Mouse (Mus musculus): Measurements from ENCODE around the gene Cabp4. TPM values are rescaled to one million over a fixed set of nuclear protein-coding genes. Genes with fewer than 3 reads are reported as not detected.

Gene Cabp4
- polyA plus RNA-seq, 1 experiment from 2014 or later, result 0.09 TPM

GRCm38 (mm10) chr19:4099056-4099455 lies 44.8 kb downstream of the Cabp4 start:
- H3K9me3 ChIP-seq (ENCODE audit: control insufficient read depth, low read length), result no peaks in the 10 kb centered on the region
- peak overlapping the region; percentile 78; the same call in 1 of the 2 replicates for H3K4me2 ChIP-seq (replicated peaks; ENCODE audit: low read depth, low read length)
- H3K27ac ChIP-seq (ENCODE audit: low read depth, low read length), result no peak overlapping the region; the same call in 1 of the 2 replicates
- peaks cover 13% of the 10 kb centered on the region for H3K27me3 ChIP-seq (ENCODE audit: control insufficient read depth, insufficient read depth, low read length)
- no peak overlapping the region; the same call in 1 of the 2 replicates for H3K4me3 ChIP-seq (ENCODE audit: low read length)
- no peaks in the 10 kb centered on the region for H3K36me3 ChIP-seq (ENCODE audit: control insufficient read depth, insufficient read depth, low read length)
- 14% methylated on average over 9 of the region's 9 CpGs for WGBS
- H3K4me1 ChIP-seq (ENCODE audit: control insufficient read depth, insufficient read depth, low read length), result peaks cover 27% of the 10 kb centered on the region
- no peak overlapping the region for H3K9ac ChIP-seq (ENCODE audit: low read depth, low read length)
- ATAC-seq (ENCODE audit: low FRiP score, low TSS enrichment), result no peak

- no peaks in the 10 kb centered on the region for H3K9me3 ChIP-seq (ENCODE audit: control insufficient read depth, low read length)
- no peaks in the 10 kb centered on the region for H3K36me3 ChIP-seq (ENCODE audit: control insufficient read depth, insufficient read depth, low read length)
- no peak overlapping the region for H3K4me2 ChIP-seq (replicated peaks; ENCODE audit: low read depth, low read length)
- no peak for ATAC-seq (ENCODE audit: low FRiP score, low TSS enrichment)
- H3K9ac ChIP-seq (ENCODE audit: low read depth, low read length), result no peak overlapping the region
- no peak overlapping the region for H3K27ac ChIP-seq (ENCODE audit: low read depth, low read length)
- H3K27me3 ChIP-seq (ENCODE audit: control insufficient read depth, insufficient read depth, low read length), result peaks cover 13% of the 10 kb centered on the region
- WGBS, result 87% methylated on average over 13 of the region's 13 CpGs
- H3K4me1 ChIP-seq (ENCODE audit: control insufficient read depth, insufficient read depth, low read length), result peaks cover 27% of the 10 kb centered on the region
- H3K4me3 ChIP-seq (ENCODE audit: low read length), result no peak overlapping the region
Measured at GRCm38 (mm10) chr19:4098426-4098825, 45.4 kb downstream of the Cabp4 start.

- H3K9ac ChIP-seq (ENCODE audit: low read depth, low read length), result peak overlapping the region; percentile 43
Measured at GRCm38 (mm10) chr19:4097441-4097825, 46.4 kb downstream of the Cabp4 start.

GRCm38 (mm10) chr19:4096642-4097440 lies 47.0 kb downstream of the Cabp4 start, which contains the start of gene Cdk2ap2:
Gene Cdk2ap2, plus strand, starts transcription at chr19:4097182.
- H3K27ac ChIP-seq (ENCODE audit: low read depth, low read length), result peak within 1 kb of the TSS; percentile 73
- no peaks in the 10 kb centered on the region for H3K9me3 ChIP-seq (ENCODE audit: control insufficient read depth, low read length)
- peaks cover 10% of the 10 kb centered on the region; the same call in 1 of the 2 replicates for H3K27me3 ChIP-seq (ENCODE audit: control insufficient read depth, insufficient read depth, low read length)
- under 1% methylated on average over 65 of the region's 65 CpGs for WGBS
- peaks cover 27% of the 10 kb centered on the region for H3K4me1 ChIP-seq (ENCODE audit: control insufficient read depth, insufficient read depth, low read length)
- peak within 1 kb of the TSS; percentile 55 for H3K4me3 ChIP-seq (ENCODE audit: low read length)
- peak within 1 kb of the TSS; percentile 54 for H3K4me2 ChIP-seq (replicated peaks; ENCODE audit: low read depth, low read length)
- H3K9ac ChIP-seq (ENCODE audit: low read depth, low read length), result peak within 1 kb of the TSS; percentile 59
- no peaks in the 10 kb centered on the region for H3K36me3 ChIP-seq (ENCODE audit: control insufficient read depth, insufficient read depth, low read length)
- peak; percentile 94 for ATAC-seq (ENCODE audit: low FRiP score, low TSS enrichment)

More at GRCm38 (mm10) chr19:4097441-4097825, 46.4 kb downstream of the Cabp4 start:
- Histone ChIP-seq H3K4me1 (ENCODE audit: control insufficient read depth, insufficient read depth, low read length) (peaks cover 27% of the 10 kb centered on the region), H3K4me3 (ENCODE audit: low read length) (peak overlapping the region; percentile 55), H3K27me3 (ENCODE audit: control insufficient read depth, insufficient read depth, low read length) (peaks cover 11% of the 10 kb centered on the region; the same call in 1 of the 2 replicates), H3K27ac (ENCODE audit: low read depth, low read length) (peak overlapping the region; percentile 49; the same call in 1 of the 2 replicates), H3K36me3 (ENCODE audit: control insufficient read depth, insufficient read depth, low read length) (no peaks in the 10 kb centered on the region), H3K4me2 (replicated peaks; ENCODE audit: low read depth, low read length) (peak overlapping the region; percentile 54), H3K9me3 (ENCODE audit: control insufficient read depth, low read length) (no peaks in the 10 kb centered on the region)
- 2% methylated on average over 21 of the region's 21 CpGs for WGBS
- peak; percentile 38; the same call in 1 of the 2 replicates for ATAC-seq (ENCODE audit: low FRiP score, low TSS enrichment)

GRCm38 (mm10) chr19:4095802-4096201 lies 48.0 kb downstream of the Cabp4 start:
- Histone ChIP-seq H3K4me2 (replicated peaks; ENCODE audit: low read depth, low read length) (no peak overlapping the region), H3K27me3 (ENCODE audit: control insufficient read depth, insufficient read depth, low read length) (peaks cover 2% of the 10 kb centered on the region; the same call in 1 of the 2 replicates), H3K27ac (ENCODE audit: low read depth, low read length) (no peak overlapping the region), H3K9ac (ENCODE audit: low read depth, low read length) (no peak overlapping the region), H3K4me3 (ENCODE audit: low read length) (no peak overlapping the region), H3K36me3 (ENCODE audit: control insufficient read depth, insufficient read depth, low read length) (no peaks in the 10 kb centered on the region), H3K4me1 (ENCODE audit: control insufficient read depth, insufficient read depth, low read length) (peaks cover 25% of the 10 kb centered on the region), H3K9me3 (ENCODE audit: control insufficient read depth, low read length) (no peaks in the 10 kb centered on the region)
- 71% methylated on average over 3 of the region's 3 CpGs for WGBS
- no peak for ATAC-seq (ENCODE audit: low FRiP score, low TSS enrichment)

DNA sequence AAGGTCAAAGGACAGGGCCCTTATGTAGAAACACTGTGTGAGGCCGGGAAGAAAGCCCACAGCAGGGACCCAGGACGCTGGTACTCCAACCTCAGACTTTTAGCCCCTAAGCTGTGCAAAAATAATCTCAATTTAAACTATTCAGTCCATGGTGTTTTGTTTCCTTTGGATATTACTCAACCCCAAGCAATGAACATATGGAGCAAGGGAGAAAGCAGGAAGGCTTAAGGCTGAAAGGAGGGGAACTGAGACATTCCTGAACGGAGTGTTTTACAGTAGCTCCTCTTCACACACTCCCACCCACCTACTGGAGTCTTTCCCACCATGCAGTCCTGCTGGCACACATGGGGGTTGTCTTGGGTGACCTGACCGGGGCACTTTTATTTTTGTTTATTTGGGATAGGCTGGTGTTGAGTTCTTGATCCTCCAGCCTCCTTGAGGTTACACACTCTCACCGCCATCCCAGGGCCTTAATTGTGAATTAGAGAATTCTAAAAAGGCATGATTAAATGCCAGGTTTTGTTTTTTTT lies 49.0 kb downstream of the Cabp4 start:
- H3K4me2 ChIP-seq (replicated peaks; ENCODE audit: low read depth, low read length), result no peak overlapping the region

DNA sequence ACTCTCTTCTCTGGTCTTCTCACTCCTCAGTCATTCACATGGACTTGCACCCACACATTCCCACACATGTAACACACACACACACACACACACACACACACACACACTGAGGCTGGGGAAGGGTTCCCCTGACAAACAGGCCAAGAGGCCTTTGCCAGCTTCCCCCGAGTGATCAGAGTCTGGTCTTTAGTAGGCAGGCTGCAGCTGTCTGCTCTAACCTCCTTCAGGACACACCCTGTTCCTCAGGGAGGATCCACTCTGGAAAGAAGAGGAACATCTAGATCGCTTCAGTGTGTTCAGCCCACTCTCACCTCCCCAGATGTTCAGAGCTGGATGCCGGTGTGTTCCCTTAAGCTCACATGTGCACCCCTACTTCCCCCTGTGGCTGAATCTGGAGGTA lies 49.5 kb downstream of the Cabp4 start:
- Histone ChIP-seq H3K4me3 (ENCODE audit: low read length) (no peak overlapping the region), H3K9ac (ENCODE audit: low read depth, low read length) (no peak overlapping the region), H3K36me3 (ENCODE audit: control insufficient read depth, insufficient read depth, low read length) (no peaks in the 10 kb centered on the region), H3K4me1 (ENCODE audit: control insufficient read depth, insufficient read depth, low read length) (peaks cover 15% of the 10 kb centered on the region; the same call in 1 of the 2 replicates), H3K9me3 (ENCODE audit: control insufficient read depth, low read length) (no peaks in the 10 kb centered on the region), H3K27ac (ENCODE audit: low read depth, low read length) (no peak overlapping the region), H3K4me2 (replicated peaks; ENCODE audit: low read depth, low read length) (no peak overlapping the region), H3K27me3 (ENCODE audit: control insufficient read depth, insufficient read depth, low read length) (no peaks in the 10 kb centered on the region)
- ATAC-seq (ENCODE audit: low FRiP score, low TSS enrichment), result no peak
- 73% methylated on average over 3 of the region's 3 CpGs for WGBS

More for the DNA sequence above, 49.0 kb downstream of the Cabp4 start:
- 76% methylated on average over 5 of the region's 5 CpGs for WGBS
- H3K4me1 ChIP-seq (ENCODE audit: control insufficient read depth, insufficient read depth, low read length), result peaks cover 19% of the 10 kb centered on the region; the same call in 1 of the 2 replicates
- H3K9me3 ChIP-seq (ENCODE audit: control insufficient read depth, low read length), result no peaks in the 10 kb centered on the region
- no peak overlapping the region for H3K27ac ChIP-seq (ENCODE audit: low read depth, low read length)
- H3K27me3 ChIP-seq (ENCODE audit: control insufficient read depth, insufficient read depth, low read length), result no peaks in the 10 kb centered on the region
- no peak overlapping the region for H3K4me3 ChIP-seq (ENCODE audit: low read length)
- no peak overlapping the region for H3K9ac ChIP-seq (ENCODE audit: low read depth, low read length)
- ATAC-seq (ENCODE audit: low FRiP score, low TSS enrichment), result no peak
- no peaks in the 10 kb centered on the region for H3K36me3 ChIP-seq (ENCODE audit: control insufficient read depth, insufficient read depth, low read length)

- no peaks in the 10 kb centered on the region for H3K36me3 ChIP-seq (ENCODE audit: control insufficient read depth, insufficient read depth, low read length)
Measured at GRCm38 (mm10) chr19:4093772-4094171, 50.1 kb downstream of the Cabp4 start.

DNA sequence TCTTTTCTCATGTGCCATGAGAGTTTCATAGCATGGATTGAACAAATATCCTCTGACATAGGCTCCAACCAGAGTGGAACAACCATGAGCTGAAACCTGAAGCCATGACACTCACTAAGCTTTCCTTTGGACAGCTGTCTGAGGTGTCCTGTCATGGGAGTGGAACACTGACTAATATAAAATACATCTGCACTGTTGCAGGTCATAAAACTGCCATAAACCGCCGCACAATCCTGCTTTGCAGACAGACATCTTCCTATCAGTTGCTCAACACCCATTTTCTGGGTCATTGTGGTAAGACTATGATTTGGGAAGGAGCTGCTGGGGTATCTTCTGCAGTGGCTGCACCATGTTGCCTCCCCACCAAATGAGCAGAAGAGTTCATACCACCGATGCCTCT lies 51.1 kb downstream of the Cabp4 start:
- WGBS, result 50% methylated on average over 3 of the region's 3 CpGs
- no peak overlapping the region for H3K9ac ChIP-seq (ENCODE audit: low read depth, low read length)
- H3K4me2 ChIP-seq (replicated peaks; ENCODE audit: low read depth, low read length), result no peak overlapping the region
- no peak overlapping the region for H3K27ac ChIP-seq (ENCODE audit: low read depth, low read length)
- no peaks in the 10 kb centered on the region for H3K36me3 ChIP-seq (ENCODE audit: control insufficient read depth, insufficient read depth, low read length)
- ATAC-seq (ENCODE audit: low FRiP score, low TSS enrichment), result no peak
- no peaks in the 10 kb centered on the region for H3K27me3 ChIP-seq (ENCODE audit: control insufficient read depth, insufficient read depth, low read length)
- H3K4me3 ChIP-seq (ENCODE audit: low read length), result no peak overlapping the region
- no peaks in the 10 kb centered on the region for H3K9me3 ChIP-seq (ENCODE audit: control insufficient read depth, low read length)
- H3K4me1 ChIP-seq (ENCODE audit: control insufficient read depth, insufficient read depth, low read length), result peaks cover 2% of the 10 kb centered on the region; the same call in 1 of the 2 replicates

More at GRCm38 (mm10) chr19:4093772-4094171, 50.1 kb downstream of the Cabp4 start:
- H3K4me1 ChIP-seq (ENCODE audit: control insufficient read depth, insufficient read depth, low read length), result peaks cover 12% of the 10 kb centered on the region; the same call in 1 of the 2 replicates
- no peaks in the 10 kb centered on the region for H3K9me3 ChIP-seq (ENCODE audit: control insufficient read depth, low read length)
- H3K4me2 ChIP-seq (replicated peaks; ENCODE audit: low read depth, low read length), result no peak overlapping the region
- no peak overlapping the region for H3K27ac ChIP-seq (ENCODE audit: low read depth, low read length)
- no peak overlapping the region for H3K4me3 ChIP-seq (ENCODE audit: low read length)
- no peak overlapping the region for H3K9ac ChIP-seq (ENCODE audit: low read depth, low read length)
- no peaks in the 10 kb centered on the region for H3K27me3 ChIP-seq (ENCODE audit: control insufficient read depth, insufficient read depth, low read length)
- WGBS, result 45% methylated on average over 7 of the region's 7 CpGs
- ATAC-seq (ENCODE audit: low FRiP score, low TSS enrichment), result no peak

Measured in kidney, embryonic 14.5 days (tissue).